Mouse (Mus musculus) hindbrain, embryonic 10.5 days (tissue): ENCODE measurements around the gene Mfap2. TPM values are rescaled to one million over a fixed set of nuclear protein-coding genes. Genes with fewer than 3 reads are reported as not detected.

Experiments
- DNase-seq: peaks from one replicate; pipeline ENCODE4 v3.0.0-alpha.2; 2017; ENCODE audit warnings: low spot score
- H3K27ac ChIP-seq: fragments of 300-500 bp; sonication (generic); 2 replicates; pipeline ENCODE4 v1.5.1; 2016; ENCODE audit warnings: mild to moderate bottlenecking, moderate library complexity
- H3K27me3 ChIP-seq: fragments of 300-500 bp; sonication (generic); 2 replicates; pipeline ENCODE4 v1.6.1; 2016; ENCODE audit warnings: mild to moderate bottlenecking; ENCODE audit not compliant: poor library complexity, insufficient read depth, severe bottlenecking
- H3K36me3 ChIP-seq: fragments of 300-500 bp; sonication (generic); 2 replicates; pipeline ENCODE4 v1.6.1; 2016; ENCODE audit warnings: mild to moderate bottlenecking, moderate library complexity
- H3K4me1 ChIP-seq: fragments of 300-500 bp; sonication (generic); replicated peaks from 2 replicates; pipeline ENCODE4 v1.6.1; 2016; ENCODE audit warnings: mild to moderate bottlenecking
- H3K4me3 ChIP-seq: fragments of 300-500 bp; sonication (generic); 2 replicates; pipeline ENCODE4 v1.5.1; 2016; ENCODE audit warnings: mild to moderate bottlenecking, moderate library complexity
- H3K9me3 ChIP-seq: fragments of 300-500 bp; sonication (generic); 2 replicates; pipeline ENCODE4 v1.6.1; 2016; ENCODE audit warnings: mild to moderate bottlenecking, moderate library complexity
- WGBS: fragments of 180-500 bp; shearing (Covaris S2); methylation state at CpG from one replicate; pipeline ENCODE4 v1.1.7; 2016; 5-methylcytosine and 5-hydroxymethylcytosine counted together
- polyA plus RNA-seq: library from polyadenylated mRNA; unstranded; fragments of >200 nt; fragmentation: Nextera tagmentation; extraction: Ambion mirVana; gene quantifications from 2 replicates; pipeline ENCODE4 v1.2.1, GENCODE M21; 2016

The Mfap2 gene
- polyA plus RNA-seq, 1 experiment from 2014 or later, result 334 TPM

- Histone ChIP-seq H3K27ac (peak overlapping the region; percentile 87; the same call in 1 of the 2 replicates), H3K4me1 (peaks cover 73% of the 10 kb centered on the region), H3K27me3 (no peaks in the 10 kb centered on the region), H3K36me3 (peaks cover 68% of the 10 kb centered on the region), H3K4me3 (no peak overlapping the region), H3K9me3 (no peaks in the 10 kb centered on the region)
- 91% methylated on average over 12 of the region's 12 CpGs for WGBS
- DNase-seq, result no peak
Observed at GRCm38 (mm10) chr4:141052442-141052841, 42.2 kb downstream of the Mfap2 start.

GRCm38 (mm10) chr4:141053138-141053537 lies 42.9 kb downstream of the Mfap2 start:
- 37% methylated on average over 8 of the region's 8 CpGs for WGBS
- Histone ChIP-seq H3K4me3 (peak overlapping the region; percentile 32), H3K36me3 (peaks cover 67% of the 10 kb centered on the region), H3K27ac (peak overlapping the region; percentile 87), H3K9me3 (no peaks in the 10 kb centered on the region), H3K27me3 (no peaks in the 10 kb centered on the region), H3K4me1 (peaks cover 66% of the 10 kb centered on the region)
- no peak for DNase-seq

GRCm38 (mm10) chr4:141053568-141054161 lies 43.4 kb downstream of the Mfap2 start:
- Histone ChIP-seq H3K4me1 (peaks cover 63% of the 10 kb centered on the region), H3K4me3 (peak overlapping the region; percentile 32), H3K9me3 (no peaks in the 10 kb centered on the region), H3K36me3 (peaks cover 63% of the 10 kb centered on the region), H3K27me3 (no peaks in the 10 kb centered on the region), H3K27ac (peak overlapping the region; percentile 87)
- peak; percentile 65 for DNase-seq
- 24% methylated on average over 17 of the region's 17 CpGs for WGBS

- no peak for DNase-seq
- Histone ChIP-seq H3K4me3 (no peak overlapping the region), H3K4me1 (peaks cover 62% of the 10 kb centered on the region), H3K27me3 (no peaks in the 10 kb centered on the region), H3K9me3 (no peaks in the 10 kb centered on the region), H3K36me3 (peaks cover 52% of the 10 kb centered on the region), H3K27ac (no peak overlapping the region)
- 97% methylated on average over 10 of the region's 10 CpGs for WGBS
Observed at GRCm38 (mm10) chr4:141056970-141057369, 46.8 kb downstream of the Mfap2 start.

- WGBS, result 81% methylated on average over 9 of the region's 9 CpGs
- Histone ChIP-seq H3K36me3 (peaks cover 40% of the 10 kb centered on the region), H3K4me1 (peaks cover 44% of the 10 kb centered on the region), H3K9me3 (no peaks in the 10 kb centered on the region), H3K4me3 (peak overlapping the region; percentile 68; the same call in 1 of the 2 replicates), H3K27ac (peak overlapping the region; percentile 23; the same call in 1 of the 2 replicates), H3K27me3 (no peaks in the 10 kb centered on the region)
- no peak for DNase-seq
Observed at GRCm38 (mm10) chr4:141058835-141059234, 48.6 kb downstream of the Mfap2 start.

- no peaks in the 10 kb centered on the region for H3K9me3 ChIP-seq
- WGBS, result 2% methylated on average over 32 of the region's 32 CpGs
- peaks cover 31% of the 10 kb centered on the region for H3K36me3 ChIP-seq
- peak overlapping the region; percentile 95 for H3K27ac ChIP-seq
- DNase-seq, result peak; percentile 12
- H3K4me1 ChIP-seq, result peaks cover 37% of the 10 kb centered on the region
- peak overlapping the region; percentile 68 for H3K4me3 ChIP-seq
- H3K27me3 ChIP-seq, result no peaks in the 10 kb centered on the region
Observed at GRCm38 (mm10) chr4:141059616-141060425, 49.6 kb downstream of the Mfap2 start.

- H3K27ac ChIP-seq, result peak within 1 kb of the TSS; percentile 95
- H3K36me3 ChIP-seq, result peaks cover 25% of the 10 kb centered on the region
- H3K27me3 ChIP-seq, result no peaks in the 10 kb centered on the region
- peaks cover 37% of the 10 kb centered on the region for H3K4me1 ChIP-seq
- no peaks in the 10 kb centered on the region for H3K9me3 ChIP-seq
- peak; percentile 100 for DNase-seq
- H3K4me3 ChIP-seq, result peak within 1 kb of the TSS; percentile 68
- under 1% methylated on average over 77 of the region's 77 CpGs for WGBS
Observed at GRCm38 (mm10) chr4:141060426-141061301, 50.4 kb downstream of the Mfap2 start, which contains the start of gene Crocc. TSS of gene Crocc (minus strand) at chr4:141060550.

GRCm38 (mm10) chr4:141064104-141064659 lies 54.0 kb downstream of the Mfap2 start:
- H3K9me3 ChIP-seq, result no peaks in the 10 kb centered on the region
- no peaks in the 10 kb centered on the region for H3K27me3 ChIP-seq
- no peak overlapping the region for H3K27ac ChIP-seq
- no peak overlapping the region for H3K4me3 ChIP-seq
- H3K4me1 ChIP-seq, result peaks cover 23% of the 10 kb centered on the region
- DNase-seq, result no peak
- WGBS, result 86% methylated on average over 4 of the region's 4 CpGs
- H3K36me3 ChIP-seq, result peaks cover 37% of the 10 kb centered on the region

- DNase-seq, result peak; percentile 83
Observed at GRCm38 (mm10) chr4:141065123-141065522, 54.9 kb downstream of the Mfap2 start.

More at GRCm38 (mm10) chr4:141065123-141065522, 54.9 kb downstream of the Mfap2 start:
- 5% methylated on average over 8 of the region's 8 CpGs for WGBS
- H3K36me3 ChIP-seq, result peaks cover 47% of the 10 kb centered on the region
- H3K9me3 ChIP-seq, result no peaks in the 10 kb centered on the region
- no peaks in the 10 kb centered on the region for H3K27me3 ChIP-seq
- no peak overlapping the region for H3K4me3 ChIP-seq
- no peak overlapping the region for H3K27ac ChIP-seq
- H3K4me1 ChIP-seq, result peaks cover 14% of the 10 kb centered on the region

Other genes starting within 250 kb of the Mfap2 start
- gene Padi4, start 236.2 kb upstream of the Mfap2 start, polyA plus RNA-seq, result 0.35 and 0.51 TPM in 2 replicates
- 0.08 and 0.10 TPM in 2 replicates for gene Padi3, start 199.8 kb upstream of the Mfap2 start, polyA plus RNA-seq
- gene Padi1, start 164.6 kb upstream of the Mfap2 start, polyA plus RNA-seq, result 0.07 TPM in 2 replicates
- gene Padi2, start 104.1 kb upstream of the Mfap2 start, polyA plus RNA-seq, result 1.4 and 3.8 TPM in 2 replicates
- gene Sdhb, start 49.2 kb upstream of the Mfap2 start, polyA plus RNA-seq, result 412 and 491 TPM in 2 replicates
- 54.8 and 82.1 TPM in 2 replicates for gene Atp13a2, start 23.5 kb upstream of the Mfap2 start, polyA plus RNA-seq
- gene Crocc, start 50.1 kb downstream of the Mfap2 start, polyA plus RNA-seq, result 11.4 and 12.0 TPM in 2 replicates
- gene Necap2, start 67.9 kb downstream of the Mfap2 start, polyA plus RNA-seq, result 60.2 and 66.0 TPM in 2 replicates
- gene Spata21, start 77.9 kb downstream of the Mfap2 start, polyA plus RNA-seq, result not detected in 2 replicates
- gene Szrd1, start 129.4 kb downstream of the Mfap2 start, polyA plus RNA-seq, result 36.5 and 44.1 TPM in 2 replicates
- gene Fbxo42, start 137.5 kb downstream of the Mfap2 start, polyA plus RNA-seq, result 23.2 and 24.5 TPM in 2 replicates
- gene Rsg1, start 203.5 kb downstream of the Mfap2 start, polyA plus RNA-seq, result 5.3 and 6.5 TPM in 2 replicates
- gene Arhgef19, start 229.1 kb downstream of the Mfap2 start, polyA plus RNA-seq, result 1.7 and 4.3 TPM in 2 replicates